Mouse (Mus musculus) olfactory bulb, adult 2 months (tissue): Measurements from ENCODE around the gene Asap2. TPM values are rescaled to one million over a fixed set of nuclear protein-coding genes. Genes with fewer than 3 reads are reported as not detected.

Experiments used
- H3K27ac ChIP-seq: fragments of 200-500 bp; 2 replicates; pipeline ENCODE4 v1.5.1; 2012; ENCODE audit warnings: low read depth, low read length; ENCODE audit not compliant: insufficient read depth
- H3K4me1 ChIP-seq: fragments of 200-500 bp; 2 replicates; pipeline ENCODE4 v1.6.1; 2012; ENCODE audit warnings: low read length; ENCODE audit not compliant: control insufficient read depth, insufficient read depth
- H3K4me3 ChIP-seq: fragments of 200-500 bp; 2 replicates; pipeline ENCODE4 v1.5.1; 2012; ENCODE audit warnings: mild to moderate bottlenecking, low read depth, low read length, moderate library complexity; ENCODE audit not compliant: insufficient read depth
- CTCF ChIP-seq: fragments of 200-500 bp; IDR thresholded peaks from 2 replicates; pipeline ENCODE4 v1.5.1; 2012; ENCODE audit warnings: low read depth, mild to moderate bottlenecking, low read length, moderate library complexity; ENCODE audit not compliant: insufficient read depth
- POLR2A ChIP-seq: fragments of 200-500 bp; IDR thresholded peaks from 2 replicates; pipeline ENCODE4 v1.6.1; 2012; ENCODE audit warnings: mild to moderate bottlenecking, low read depth, low read length, moderate library complexity; ENCODE audit not compliant: insufficient read depth
- WGBS: fragments of 180-500 bp; shearing (Covaris S2); methylation state at CpG from one replicate; pipeline ENCODE4 v1.1.7; 2018; 5-methylcytosine and 5-hydroxymethylcytosine counted together
- polyA plus RNA-seq: library from polyadenylated mRNA; stranded (reverse); fragments of >200 nt; gene quantifications from 2 replicates; pipeline ENCODE4 v1.2.4, GENCODE M21; 2012; ENCODE audit warnings: low replicate concordance; ENCODE audit not compliant: missing spikeins, insufficient read depth, insufficient read length

Gene Asap2
- polyA plus RNA-seq, 1 experiment = not detected

- no peak overlapping the region for H3K27ac ChIP-seq
- WGBS = 81% methylated on average over 5 of the region's 5 CpGs
- H3K4me1 ChIP-seq = peaks cover 11% of the 10 kb centered on the region
- TF ChIP-seq POLR2A (no peak), CTCF (no peak)
- H3K4me3 ChIP-seq = no peak overlapping the region
Observed at GRCm38 (mm10) chr12:21141691-21142300, 151.5 kb downstream of the Asap2 start.

DNA sequence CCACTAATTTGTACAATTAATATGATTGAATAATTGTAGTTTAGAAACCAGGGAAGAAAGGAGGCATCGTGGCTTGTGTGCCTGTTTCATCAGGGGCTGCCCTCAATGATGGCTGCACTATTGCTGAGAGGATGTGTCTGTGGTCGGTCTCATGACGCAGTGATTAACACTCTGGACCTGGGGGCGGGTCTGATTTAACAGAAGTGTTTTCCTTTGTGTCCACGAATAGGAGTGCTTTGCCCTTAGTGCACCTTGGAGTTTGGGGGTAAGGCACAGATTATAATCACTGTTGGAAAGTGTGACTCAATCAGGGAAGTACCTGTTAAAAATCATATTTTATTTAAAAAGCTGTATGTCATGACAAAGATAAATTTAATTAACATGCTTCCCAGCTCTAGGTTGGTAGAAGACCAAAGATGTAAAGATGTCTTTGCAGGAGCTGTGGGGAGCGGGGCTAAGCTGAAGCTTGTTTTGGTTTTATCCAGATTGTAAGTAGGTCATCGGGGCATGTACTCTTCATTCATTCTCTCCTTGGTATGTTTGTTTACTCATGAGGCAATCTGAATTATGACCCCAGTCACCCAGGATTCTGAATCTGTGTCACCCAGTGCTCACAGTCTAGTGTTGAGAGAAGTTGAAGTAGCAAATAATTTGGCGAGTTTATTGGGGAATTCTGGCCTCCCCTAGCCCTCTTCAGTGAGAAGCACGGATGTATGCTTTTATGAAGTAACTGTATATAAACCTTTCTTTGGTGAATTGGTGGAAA, 152.4 kb downstream of the Asap2 start:
- no peak overlapping the region for H3K4me3 ChIP-seq
- H3K4me1 ChIP-seq = peaks cover 10% of the 10 kb centered on the region
- TF ChIP-seq CTCF (no peak), POLR2A (no peak)
- WGBS = 48% methylated on average over 9 of the region's 9 CpGs
- H3K27ac ChIP-seq = no peak overlapping the region

- 83% methylated on average over 5 of the region's 5 CpGs for WGBS
Observed at GRCm38 (mm10) chr12:21144602-21145001, 154.3 kb downstream of the Asap2 start.

GRCm38 (mm10) chr12:21145050-21145449, 154.8 kb downstream of the Asap2 start:
- peaks cover 10% of the 10 kb centered on the region for H3K4me1 ChIP-seq
- TF ChIP-seq POLR2A = no peak
- no peak for TF ChIP-seq CTCF
- no peak overlapping the region for H3K4me3 ChIP-seq
- 96% methylated on average over 5 of the region's 5 CpGs for WGBS
- H3K27ac ChIP-seq = no peak overlapping the region

More at GRCm38 (mm10) chr12:21144602-21145001, 154.3 kb downstream of the Asap2 start:
- no peak for TF ChIP-seq POLR2A
- no peak for TF ChIP-seq CTCF
- peaks cover 10% of the 10 kb centered on the region for H3K4me1 ChIP-seq
- no peak overlapping the region for H3K27ac ChIP-seq
- H3K4me3 ChIP-seq = no peak overlapping the region

DNA sequence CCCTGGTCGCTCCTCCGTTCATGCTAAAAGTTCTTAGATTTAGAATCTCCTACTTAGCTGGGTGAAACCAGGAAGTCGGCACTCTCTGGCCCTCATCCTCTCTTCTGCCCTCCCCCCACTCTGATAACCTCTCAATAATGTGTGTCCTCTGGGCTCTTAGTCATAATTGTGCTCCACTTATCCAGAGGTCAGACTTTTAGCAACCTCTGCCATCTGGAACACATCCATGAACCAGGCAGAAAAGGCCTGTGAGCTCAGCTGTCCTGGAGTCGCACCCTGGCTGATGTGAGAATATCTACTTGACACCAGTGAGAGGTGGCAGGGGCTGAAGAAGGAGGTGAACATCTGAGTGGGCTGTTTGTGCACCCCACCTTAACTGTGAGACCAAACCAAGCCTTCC, 156.6 kb downstream of the Asap2 start:
- no peak for TF ChIP-seq CTCF
- TF ChIP-seq POLR2A = no peak
- Histone ChIP-seq H3K27ac (no peak overlapping the region), H3K4me3 (no peak overlapping the region), H3K4me1 (peaks cover 7% of the 10 kb centered on the region)
- WGBS = 85% methylated on average over 4 of the region's 4 CpGs

DNA sequence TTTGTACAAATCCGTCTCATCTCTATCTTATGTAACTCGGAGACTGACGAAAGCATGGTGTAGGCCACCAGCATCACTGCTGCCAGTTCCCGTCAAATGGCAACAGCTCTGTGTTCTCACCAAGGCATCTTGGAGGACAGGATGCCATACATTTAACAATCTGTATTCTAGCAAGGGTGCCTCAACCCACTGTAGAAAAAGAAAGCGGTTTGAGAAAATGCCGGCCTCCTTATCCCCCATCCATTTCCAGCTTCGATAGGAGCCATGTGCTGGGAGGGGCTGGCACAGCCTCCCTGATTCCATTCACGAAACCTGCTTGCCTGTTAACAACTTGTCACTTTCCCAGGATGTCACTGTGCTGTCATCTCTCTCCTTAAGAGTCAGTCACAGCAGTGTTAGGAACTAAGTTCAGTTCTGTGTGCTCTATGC, 163.0 kb downstream of the Asap2 start:
- Histone ChIP-seq H3K27ac (no peak overlapping the region), H3K4me1 (peaks cover 7% of the 10 kb centered on the region), H3K4me3 (no peak overlapping the region)
- TF ChIP-seq CTCF = no peak
- no peak for TF ChIP-seq POLR2A
- whole genome bisulfite sequencing = 82% methylated on average over 8 of the region's 8 CpGs

DNA sequence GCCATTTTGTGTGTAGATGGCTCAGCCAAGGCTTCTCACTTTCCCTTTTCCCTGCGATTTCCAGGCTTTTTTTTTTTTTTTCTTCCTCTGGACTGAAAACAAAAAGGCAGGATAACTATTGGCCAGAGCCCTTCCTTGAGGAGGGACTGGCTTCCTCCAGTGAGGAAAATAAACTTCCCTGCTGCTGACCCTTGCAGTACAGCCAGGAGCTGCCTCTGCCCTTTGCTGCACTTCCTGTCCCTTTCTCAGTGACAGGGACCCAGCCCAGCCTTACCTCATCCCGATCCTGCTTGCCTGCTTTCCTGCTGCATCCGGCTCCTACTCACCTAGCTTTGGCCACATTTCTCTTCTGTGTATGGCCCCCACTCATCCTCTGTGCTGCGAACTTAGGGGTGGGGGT, 164.8 kb downstream of the Asap2 start:
- Histone ChIP-seq H3K4me3 (no peak overlapping the region), H3K4me1 (peaks cover 13% of the 10 kb centered on the region), H3K27ac (no peak overlapping the region)
- WGBS = 71% methylated on average over 4 of the region's 4 CpGs
- TF ChIP-seq CTCF (no peak), POLR2A (no peak)

DNA sequence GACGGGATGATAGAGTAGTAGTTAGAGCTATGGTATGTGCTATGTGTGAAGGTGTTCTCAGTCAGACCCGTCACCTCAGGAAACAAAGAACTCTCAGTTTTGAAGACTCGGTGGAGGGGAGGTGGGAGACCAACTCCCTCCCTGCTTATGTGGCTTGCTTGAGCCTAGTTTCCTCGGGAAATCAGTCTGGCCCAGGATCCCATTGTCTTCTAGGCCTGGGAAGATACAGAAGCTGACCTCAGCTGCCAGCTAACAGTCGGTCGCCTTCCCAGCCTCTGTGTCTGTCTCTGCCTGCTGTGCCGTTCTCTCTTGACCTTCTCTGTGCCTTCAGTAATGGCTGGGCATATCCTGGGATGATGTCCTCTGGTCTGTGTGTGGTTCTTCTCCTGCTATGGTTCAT, 169.0 kb downstream of the Asap2 start:
- 73% methylated on average over 7 of the region's 7 CpGs for WGBS
- no peak overlapping the region for H3K27ac ChIP-seq
- TF ChIP-seq CTCF = no peak
- no peak for TF ChIP-seq POLR2A

DNA sequence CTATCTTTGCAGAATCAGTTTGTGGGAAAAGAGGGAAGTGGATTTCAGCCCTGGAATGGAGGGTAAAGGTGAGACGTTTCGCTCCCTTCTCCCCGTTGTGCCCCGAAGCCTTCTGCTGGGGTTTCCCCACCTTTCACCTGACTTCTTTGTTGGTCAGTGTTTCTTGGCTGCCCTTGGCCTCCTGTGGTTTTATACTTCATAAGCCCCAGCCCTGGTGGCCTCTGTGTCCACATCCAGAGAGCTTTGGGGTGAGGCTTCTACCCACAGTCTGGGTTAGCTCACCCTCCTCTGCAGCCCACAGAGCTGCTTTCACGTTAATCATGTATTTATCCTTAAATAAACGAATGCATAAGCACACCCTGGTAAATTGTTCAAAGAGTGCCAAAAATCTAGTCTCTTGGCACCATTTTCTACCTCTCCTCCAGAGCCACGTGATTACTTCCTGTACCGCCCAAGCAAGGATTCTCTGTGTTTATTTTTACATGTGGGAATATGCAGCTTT, 170.1 kb downstream of the Asap2 start:
- WGBS = 42% methylated on average over 8 of the region's 8 CpGs
- H3K4me1 ChIP-seq = peaks cover 11% of the 10 kb centered on the region
- TF ChIP-seq CTCF = no peak
- no peak for TF ChIP-seq POLR2A
- no peak overlapping the region for H3K4me3 ChIP-seq
- no peak overlapping the region for H3K27ac ChIP-seq

More for the DNA sequence above, 169.0 kb downstream of the Asap2 start:
- H3K4me1 ChIP-seq = peaks cover 17% of the 10 kb centered on the region
- H3K4me3 ChIP-seq = no peak overlapping the region
